Mouse (Mus musculus) left cerebral cortex, adult 11 months (tissue): Measurements from ENCODE around the gene Dmap1.

Source experiments
- DNase-seq: peaks from one replicate; pipeline ENCODE4 v3.0.0; 2022; ENCODE audit warnings: low spot score

Dmap1 gene

DNA sequence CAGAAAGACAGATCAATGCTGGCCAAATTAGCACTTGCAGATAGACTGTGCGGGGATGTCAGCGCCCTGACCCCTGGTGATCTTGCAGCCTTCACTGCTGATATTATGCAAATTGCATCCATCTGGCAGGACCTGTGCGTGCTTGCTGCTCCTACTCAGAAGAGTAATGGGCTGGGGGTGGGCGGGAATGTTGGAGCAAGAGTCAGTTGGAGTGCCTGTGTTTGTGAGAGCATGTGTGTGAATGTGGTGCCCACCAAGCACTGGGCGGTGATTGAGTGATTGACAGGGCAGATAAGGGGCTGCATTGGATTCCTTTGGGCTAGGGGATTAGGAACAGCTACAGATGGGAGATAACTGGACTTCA is 26.6 kb downstream of the Dmap1 start:
- DNase-seq = no peak

DNA sequence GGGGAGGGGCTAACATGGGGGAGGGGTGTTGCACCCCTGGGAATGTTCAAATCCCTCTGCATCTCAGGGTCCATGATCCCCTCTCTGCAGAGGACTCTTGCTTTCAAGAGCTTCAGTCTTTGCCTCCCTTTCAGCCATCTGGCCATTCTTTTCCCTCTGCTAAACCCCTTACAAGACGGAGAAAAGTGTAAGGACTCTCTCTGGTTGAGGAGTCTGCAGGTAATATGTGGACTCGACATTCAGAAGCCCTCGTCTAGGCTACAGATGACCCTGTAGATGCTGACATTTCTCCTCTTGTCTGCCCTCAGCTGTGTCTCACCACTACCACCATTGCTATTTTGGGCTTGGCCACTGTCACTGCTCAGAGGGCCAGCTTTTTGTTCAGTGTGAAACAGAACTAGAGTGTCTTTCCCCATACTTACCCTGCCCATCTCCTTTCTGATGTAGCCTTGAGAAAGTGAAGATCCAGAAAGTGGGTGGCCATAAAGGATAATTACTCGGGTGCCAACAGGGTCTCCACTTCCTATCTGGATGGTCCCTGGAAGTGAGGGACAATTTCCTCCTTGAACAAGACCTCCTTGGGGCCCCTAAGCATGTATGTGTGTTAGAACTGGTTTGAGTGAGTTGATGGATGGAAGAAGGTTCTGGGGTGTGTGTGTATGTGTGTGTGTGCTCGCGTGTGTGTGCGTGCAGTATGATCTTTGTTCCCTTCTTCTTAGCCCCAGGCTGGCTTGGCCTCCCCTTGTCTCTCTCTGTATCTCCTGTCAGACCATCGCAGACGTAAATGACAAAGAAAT is 27.2 kb downstream of the Dmap1 start:
- no peak for DNase-seq

GRCm38 (mm10) chr4:117654016-117654702 is 27.9 kb downstream of the Dmap1 start:
- no peak for DNase-seq

GRCm38 (mm10) chr4:117652727-117653126 is 29.3 kb downstream of the Dmap1 start:
- DNase-seq = no peak

- no peak for DNase-seq
These were observed 30.4 kb downstream of the Dmap1 start for GRCm38 (mm10) chr4:117651626-117652101.

DNA sequence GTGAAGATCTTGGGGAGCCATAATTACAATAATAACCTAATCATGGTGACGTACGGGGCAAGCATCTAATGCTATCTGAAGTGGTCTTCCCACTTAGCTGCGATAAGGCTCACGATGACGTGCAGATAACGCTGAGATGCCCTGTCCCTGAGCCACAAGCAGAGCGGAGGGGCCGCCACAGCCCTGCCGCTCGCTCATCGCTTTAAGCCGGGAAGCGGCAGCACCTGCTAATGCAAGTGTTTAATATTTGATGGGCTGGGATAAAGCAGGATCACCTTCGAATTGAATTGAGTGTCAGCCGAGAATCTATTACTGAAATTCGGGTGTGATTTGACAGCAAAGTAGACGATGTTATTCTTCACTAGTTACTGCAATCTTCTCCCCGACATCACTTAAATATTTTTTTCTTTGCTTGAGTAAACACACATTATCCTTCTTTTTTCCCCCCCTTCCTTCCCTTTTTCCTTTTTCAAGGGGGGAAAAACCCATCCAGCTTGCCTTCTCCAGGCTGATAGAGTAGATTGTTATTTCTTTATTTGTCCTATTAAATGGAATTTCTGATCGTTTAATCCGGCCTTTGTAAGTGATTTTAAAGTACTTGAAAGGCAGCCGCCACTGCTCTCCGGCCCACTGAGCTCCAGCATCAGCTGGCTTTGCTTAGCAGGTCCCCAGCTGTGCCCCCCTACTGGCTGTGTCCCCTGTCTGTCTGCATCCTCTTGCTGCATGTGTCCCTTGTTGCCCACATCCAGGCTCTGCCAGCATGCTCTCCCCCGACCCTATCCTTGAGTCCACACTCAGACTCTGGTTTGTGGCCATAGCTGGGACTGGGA is 34.9 kb downstream of the Dmap1 start:
- DNase-seq = no peak

DNA sequence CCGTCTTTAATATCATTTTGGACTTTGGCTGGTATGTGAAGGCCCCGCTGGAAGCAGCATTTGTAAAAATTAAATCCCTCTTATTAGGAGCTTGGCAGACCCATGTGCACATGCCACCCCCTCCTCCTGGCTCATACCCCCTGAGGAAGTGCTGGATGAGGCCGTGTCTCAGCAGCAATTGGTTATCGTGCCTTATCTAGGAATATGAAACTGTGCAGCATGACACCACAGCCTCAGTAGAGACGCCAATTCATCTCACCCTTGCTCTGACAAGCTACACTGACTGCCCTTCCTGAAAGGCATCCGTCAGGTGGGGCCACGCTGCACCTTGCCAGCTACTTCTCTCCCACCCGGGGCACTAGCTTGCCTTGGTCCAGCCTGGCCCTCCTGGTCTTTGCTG is 35.6 kb downstream of the Dmap1 start:
- no peak for DNase-seq

DNA sequence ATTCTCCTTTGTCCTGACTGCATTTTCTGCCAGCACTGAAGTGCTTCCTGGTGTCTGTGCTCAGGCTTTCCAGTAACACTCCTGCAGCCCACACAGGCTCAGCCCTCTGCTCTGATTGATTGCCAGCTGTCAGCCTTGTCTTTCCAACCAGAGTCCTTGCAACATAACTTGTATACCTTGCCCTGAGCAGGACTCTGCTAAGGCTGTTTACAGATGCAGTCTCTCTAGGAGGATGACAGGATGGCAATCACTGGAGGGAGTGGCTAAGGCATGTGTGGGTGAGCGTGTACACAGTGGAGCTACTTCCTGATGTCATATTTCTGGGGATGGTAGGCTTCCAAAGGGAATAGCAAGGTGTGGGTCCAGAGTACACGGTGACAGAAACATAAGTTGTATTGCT is 36.2 kb downstream of the Dmap1 start:
- DNase-seq = no peak

GRCm38 (mm10) chr4:117645031-117645435 is 37.0 kb downstream of the Dmap1 start:
- DNase-seq = no peak

DNA sequence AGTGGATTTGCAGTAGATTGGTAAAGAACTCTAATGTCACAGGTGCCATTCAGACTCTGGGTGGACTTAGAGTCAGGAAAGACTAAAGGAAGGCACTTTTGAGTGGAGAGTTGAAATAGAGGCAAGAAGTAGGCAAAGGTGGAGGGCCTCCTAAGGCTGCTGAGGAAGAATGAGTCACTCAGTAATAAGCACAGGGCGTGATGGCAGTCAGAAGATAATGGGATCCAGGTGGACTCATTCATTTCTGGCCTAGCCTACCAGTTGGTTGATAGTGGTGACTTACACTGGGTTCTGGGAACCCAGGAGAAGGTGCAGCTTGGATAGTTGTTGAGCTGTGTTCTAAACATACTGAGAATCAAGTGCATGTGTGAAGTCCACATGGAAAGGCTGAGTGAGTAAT is 40.3 kb downstream of the Dmap1 start:
- DNase-seq = no peak

DNA sequence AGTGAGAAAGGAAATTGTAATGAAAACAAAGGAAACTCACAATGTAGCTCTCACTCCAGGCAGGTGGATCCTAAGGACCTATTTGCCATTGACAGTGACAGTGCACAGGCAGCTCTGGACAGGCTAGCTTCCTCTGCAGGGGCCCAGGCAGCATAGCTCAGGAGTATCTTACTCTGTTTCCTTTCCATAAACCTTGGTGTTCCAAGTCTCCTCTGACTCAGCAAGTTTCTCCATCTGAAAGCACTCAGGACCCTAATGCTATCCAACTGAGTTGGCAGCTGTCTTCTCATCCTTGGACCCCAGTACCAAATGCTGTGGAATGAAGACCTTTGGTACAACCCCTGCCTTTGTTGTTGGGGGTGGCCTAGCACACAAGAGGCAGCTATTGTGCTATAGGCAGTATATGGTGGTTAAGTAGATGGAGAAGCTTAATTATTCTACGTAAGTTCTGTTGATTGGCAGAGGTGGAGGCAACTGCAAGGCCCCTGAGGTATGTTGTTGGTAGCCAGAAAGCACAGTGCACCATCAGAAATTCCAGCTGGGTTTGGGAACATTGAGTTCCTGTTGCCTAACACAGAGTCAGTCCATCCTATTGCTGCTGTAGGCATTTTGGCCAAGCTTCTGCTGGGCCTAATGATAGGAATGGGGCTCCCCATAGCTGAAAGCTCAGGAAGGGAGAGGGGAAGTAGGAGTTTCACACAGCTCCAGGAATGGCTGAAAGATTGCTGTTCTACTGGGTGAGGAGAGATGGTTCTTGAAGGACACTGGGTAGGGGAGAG is 41.0 kb downstream of the Dmap1 start:
- DNase-seq = no peak

GRCm38 (mm10) chr4:117636891-117637613 is 45.0 kb downstream of the Dmap1 start:
- DNase-seq = no peak

- no peak for DNase-seq
These were observed 45.9 kb downstream of the Dmap1 start for GRCm38 (mm10) chr4:117636152-117636551.

GRCm38 (mm10) chr4:117634642-117635041 is 47.4 kb downstream of the Dmap1 start:
- no peak for DNase-seq

- no peak for DNase-seq
These were observed 48.5 kb downstream of the Dmap1 start for GRCm38 (mm10) chr4:117633527-117633926.

DNA sequence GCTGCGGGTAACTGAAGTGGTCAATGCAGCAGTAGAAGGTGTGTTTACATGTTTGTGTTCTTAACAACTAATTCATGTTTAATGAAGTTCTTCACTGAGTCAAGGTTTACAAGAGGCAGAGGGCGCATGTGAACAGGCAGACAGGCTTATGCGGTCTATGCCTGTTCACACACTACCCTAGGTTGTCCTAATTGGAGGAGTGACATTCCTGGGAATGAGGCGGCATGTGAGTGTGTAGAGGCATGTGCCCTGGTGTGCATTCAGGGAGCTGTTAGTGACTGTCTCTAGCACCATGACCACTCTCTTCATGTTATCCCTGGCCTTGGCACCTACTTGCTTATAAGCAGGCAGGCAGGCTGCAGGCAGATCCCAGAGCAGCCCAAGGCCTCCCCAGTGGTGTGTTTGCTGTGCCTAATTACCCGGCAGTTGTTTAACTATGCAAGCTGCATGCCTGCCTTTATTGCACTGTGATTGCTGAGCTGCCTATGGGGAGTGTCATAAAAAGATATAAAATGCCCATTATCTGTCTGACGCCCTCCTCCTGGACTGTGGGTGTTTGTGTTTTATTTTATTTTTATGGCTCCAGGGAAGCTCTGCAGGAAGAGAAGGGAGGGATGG is 51.9 kb downstream of the Dmap1 start:
- DNase-seq = no peak

- DNase-seq = no peak
These were observed 53.6 kb downstream of the Dmap1 start for GRCm38 (mm10) chr4:117628464-117628863.
